Mouse (Mus musculus) midbrain, embryonic 10.5 days (tissue): ENCODE data around the gene Glt1d1. TPM values are rescaled to one million over a fixed set of nuclear protein-coding genes. Genes with fewer than 3 reads are reported as not detected.

Experiments used
- DNase-seq: peaks from one replicate; pipeline ENCODE4 v3.0.0-alpha.2; 2017; ENCODE audit warnings: low spot score
- H3K27ac ChIP-seq: fragments of 300-500 bp; sonication (generic); replicated peaks from 2 replicates; pipeline ENCODE4 v1.5.1; 2016; ENCODE audit warnings: mild to moderate bottlenecking
- H3K27me3 ChIP-seq: fragments of 300-500 bp; sonication (generic); 2 replicates; pipeline ENCODE4 v1.6.1; 2016; ENCODE audit warnings: low read depth, mild to moderate bottlenecking; ENCODE audit not compliant: poor library complexity, severe bottlenecking
- H3K36me3 ChIP-seq: fragments of 300-500 bp; sonication (generic); 2 replicates; pipeline ENCODE4 v1.6.1; 2016; ENCODE audit warnings: mild to moderate bottlenecking, moderate library complexity
- H3K4me1 ChIP-seq: fragments of 300-500 bp; sonication (generic); 2 replicates; pipeline ENCODE4 v1.6.1; 2016
- H3K4me3 ChIP-seq: fragments of 300-500 bp; sonication (generic); 2 replicates; pipeline ENCODE4 v1.5.1; 2016; ENCODE audit warnings: mild to moderate bottlenecking, moderate library complexity
- H3K9me3 ChIP-seq: fragments of 300-500 bp; sonication (generic); replicated peaks from 2 replicates; pipeline ENCODE4 v1.6.1; 2016; ENCODE audit warnings: mild to moderate bottlenecking
- WGBS: fragments of 180-500 bp; shearing (Covaris S2); methylation state at CpG from one replicate; pipeline ENCODE4 v1.1.7; 2016; 5-methylcytosine and 5-hydroxymethylcytosine counted together
- polyA plus RNA-seq: library from polyadenylated mRNA; unstranded; fragments of >200 nt; fragmentation: Nextera tagmentation; extraction: Ambion mirVana; gene quantifications from 2 replicates; pipeline ENCODE4 v1.2.1, GENCODE M21; 2016

Gene Glt1d1
- polyA plus RNA-seq, 1 experiment from 2014 or later: 1.3 TPM

DNA sequence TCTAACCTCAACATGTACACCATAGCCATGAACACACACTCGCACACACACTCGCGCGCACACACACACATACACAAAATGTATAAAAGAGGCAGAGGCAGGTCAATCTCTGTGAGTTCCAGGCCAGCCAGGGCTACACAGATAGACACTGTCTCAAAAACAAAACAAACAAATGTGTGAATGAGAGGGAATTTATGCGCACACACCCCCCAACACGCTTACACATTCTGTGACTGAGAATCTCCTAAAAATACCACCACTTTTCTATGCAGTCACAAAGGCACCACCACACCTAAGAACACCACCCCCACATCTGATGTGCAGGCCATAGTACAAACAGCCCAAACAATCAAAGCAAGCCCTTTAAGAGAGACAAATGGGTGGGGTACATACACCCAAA is 19.7 kb upstream of the Glt1d1 start:
- H3K36me3 ChIP-seq: peaks cover 23% of the 10 kb centered on the region
- 90% methylated on average over 6 of the region's 6 CpGs for WGBS
- no peak overlapping the region for H3K4me3 ChIP-seq
- DNase-seq: no peak
- H3K4me1 ChIP-seq: peaks cover 31% of the 10 kb centered on the region
- H3K27ac ChIP-seq: no peak overlapping the region
- H3K9me3 ChIP-seq: no peaks in the 10 kb centered on the region
- no peaks in the 10 kb centered on the region for H3K27me3 ChIP-seq

DNA sequence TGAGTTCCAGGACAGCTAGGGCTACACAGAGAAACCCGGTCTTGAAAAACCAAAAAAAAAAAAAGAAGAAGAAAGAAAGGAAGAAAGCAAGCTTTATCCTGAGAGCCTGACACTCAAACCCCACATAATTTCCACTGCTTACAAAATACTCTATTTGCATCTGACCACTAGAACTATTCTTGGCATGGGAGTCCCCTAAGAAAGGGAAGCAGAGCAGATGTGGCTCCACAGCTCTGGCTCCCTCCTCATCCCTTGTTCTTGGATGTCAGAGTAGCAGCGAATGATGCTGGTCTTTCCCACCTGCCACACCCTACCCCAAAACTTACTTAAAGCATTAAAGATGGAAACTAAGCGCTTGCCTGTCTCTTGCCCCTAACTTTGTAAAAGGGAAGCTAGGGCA is 16.6 kb upstream of the Glt1d1 start:
- Histone ChIP-seq H3K4me3 (peak overlapping the region; percentile 97), H3K27ac (no peak overlapping the region), H3K9me3 (no peaks in the 10 kb centered on the region), H3K36me3 (0 out of 2 replicates have a peak, but pooled peaks cover 4% of the 10 kb centered on the region), H3K4me1 (peaks cover 26% of the 10 kb centered on the region), H3K27me3 (no peaks in the 10 kb centered on the region)
- WGBS: 90% methylated on average over 3 of the region's 3 CpGs
- DNase-seq: no peak

DNA sequence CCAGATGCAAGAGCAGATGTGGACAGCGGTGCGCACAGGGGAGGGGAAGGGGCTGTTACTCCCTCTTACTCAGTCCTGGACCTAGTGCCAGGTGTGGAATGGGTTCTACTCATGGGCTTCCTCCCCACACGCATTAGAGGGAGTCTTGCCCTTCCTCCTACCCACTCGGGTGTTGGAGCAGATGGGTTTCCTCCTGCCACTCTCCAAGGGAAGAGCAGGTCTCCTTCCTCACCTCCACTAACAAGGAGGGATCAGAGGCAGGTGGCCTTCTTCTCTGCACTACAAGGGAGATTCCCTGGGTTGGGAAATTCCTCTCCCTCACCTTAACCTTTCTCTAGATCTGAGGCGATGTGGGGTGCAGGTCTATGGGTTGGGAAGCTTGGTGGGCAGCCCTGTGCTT is 15.9 kb upstream of the Glt1d1 start:
- Histone ChIP-seq H3K36me3 (0 out of 2 replicates have a peak, but pooled peaks cover 4% of the 10 kb centered on the region), H3K27me3 (no peaks in the 10 kb centered on the region), H3K27ac (peak overlapping the region; percentile 95), H3K4me3 (peak overlapping the region; percentile 97), H3K9me3 (no peaks in the 10 kb centered on the region), H3K4me1 (peaks cover 26% of the 10 kb centered on the region)
- 27% methylated on average over 5 of the region's 5 CpGs for WGBS
- no peak for DNase-seq

DNA sequence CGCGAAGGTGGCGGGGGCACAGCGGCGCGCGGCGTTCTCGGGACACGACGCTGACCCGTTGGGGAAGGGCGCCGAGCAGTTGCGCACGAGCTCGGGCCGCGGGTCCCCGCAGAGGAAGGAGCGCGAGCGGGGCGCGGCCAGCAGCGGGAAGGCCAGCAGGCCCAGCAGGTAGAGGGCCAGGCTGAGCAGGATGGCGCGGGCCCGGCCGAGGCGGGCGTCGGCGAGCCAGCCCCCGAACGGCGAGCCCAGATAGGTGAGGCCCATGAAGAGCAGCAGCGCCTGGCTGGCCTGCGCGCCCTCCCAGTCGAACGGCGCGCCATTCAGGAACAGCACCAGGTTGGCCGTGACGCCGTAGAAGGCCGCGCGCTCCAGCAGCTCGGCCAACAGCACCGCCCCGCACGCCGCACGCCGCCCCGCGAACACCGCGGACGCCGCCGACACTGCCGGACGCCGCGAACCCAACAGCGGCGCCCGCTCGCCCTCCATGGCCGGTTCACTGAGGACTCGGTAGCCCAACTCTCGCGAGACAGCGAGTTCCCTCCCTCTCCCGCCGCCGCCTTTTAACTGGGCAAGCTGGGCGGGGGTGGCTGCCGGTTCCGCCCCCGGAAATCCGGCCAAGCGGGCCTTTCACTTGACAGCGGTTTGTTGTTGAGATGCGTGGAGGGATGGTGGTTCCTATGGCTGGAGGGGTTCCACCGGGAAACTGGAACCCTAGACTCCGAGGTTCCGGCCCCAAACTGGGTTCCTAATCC is 15.0 kb upstream of the Glt1d1 start:
- Histone ChIP-seq H3K4me1 (peaks cover 26% of the 10 kb centered on the region), H3K9me3 (no peaks in the 10 kb centered on the region), H3K36me3 (0 out of 2 replicates have a peak, but pooled peaks cover 4% of the 10 kb centered on the region), H3K27ac (peak overlapping the region; percentile 95), H3K27me3 (no peaks in the 10 kb centered on the region), H3K4me3 (peak overlapping the region; percentile 97)
- DNase-seq: peak; percentile 97
- under 1% methylated on average over 91 of the region's 91 CpGs for WGBS

DNA sequence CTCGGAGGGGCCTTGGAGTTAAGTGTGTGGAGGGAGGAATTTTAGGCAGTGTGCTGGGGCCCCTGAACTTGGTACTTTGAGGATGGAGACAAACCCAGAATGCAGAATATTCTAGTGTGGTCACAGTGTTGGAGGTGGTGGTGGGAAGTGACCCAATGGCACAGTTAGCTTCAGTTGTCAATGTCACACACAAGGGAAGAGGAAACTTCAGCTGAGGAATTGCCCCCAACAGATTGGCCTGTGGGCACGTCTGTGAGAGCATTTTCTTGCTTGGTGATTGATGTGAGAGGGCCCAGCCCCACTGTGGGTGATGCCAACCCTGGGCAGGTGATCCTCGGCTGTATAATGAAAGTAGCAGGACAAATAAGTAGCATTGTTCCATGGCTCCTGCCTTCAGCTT is 13.2 kb upstream of the Glt1d1 start:
- no peak overlapping the region for H3K4me3 ChIP-seq
- no peak overlapping the region for H3K27ac ChIP-seq
- no peak for DNase-seq
- no peaks in the 10 kb centered on the region for H3K27me3 ChIP-seq
- H3K4me1 ChIP-seq: peaks cover 23% of the 10 kb centered on the region
- 0 out of 2 replicates have a peak, but pooled peaks cover 4% of the 10 kb centered on the region for H3K36me3 ChIP-seq
- H3K9me3 ChIP-seq: no peaks in the 10 kb centered on the region
- 79% methylated on average over 3 of the region's 3 CpGs for WGBS

DNA sequence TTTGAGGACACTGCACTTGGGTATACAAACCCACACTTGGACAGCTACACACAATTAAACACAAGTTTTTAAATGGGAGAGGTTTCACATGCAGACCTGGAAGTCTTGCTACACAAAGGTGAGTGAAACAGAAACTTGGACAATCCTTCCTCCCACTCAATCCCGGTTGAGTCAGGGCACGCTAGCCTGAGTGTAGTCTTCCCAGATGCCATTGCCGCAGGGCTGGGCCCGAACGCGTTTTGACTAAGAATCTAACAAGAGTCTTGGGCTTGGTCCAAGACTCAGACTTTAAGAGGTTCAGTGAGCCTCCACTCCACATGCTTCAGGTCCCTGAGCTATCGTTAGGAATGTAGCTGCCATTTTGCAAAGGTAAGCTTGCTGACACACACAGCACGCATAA is 11.7 kb upstream of the Glt1d1 start:
- H3K4me3 ChIP-seq: no peak overlapping the region
- no peaks in the 10 kb centered on the region for H3K36me3 ChIP-seq
- no peak for DNase-seq
- no peaks in the 10 kb centered on the region for H3K27me3 ChIP-seq
- no peak overlapping the region for H3K27ac ChIP-seq
- WGBS: 79% methylated on average over 8 of the region's 8 CpGs
- peaks cover 13% of the 10 kb centered on the region for H3K4me1 ChIP-seq
- no peaks in the 10 kb centered on the region for H3K9me3 ChIP-seq

GRCm38 (mm10) chr5:127621108-127621507 is 11.0 kb upstream of the Glt1d1 start:
- no peak overlapping the region for H3K4me3 ChIP-seq
- H3K4me1 ChIP-seq: peaks cover 6% of the 10 kb centered on the region
- no peaks in the 10 kb centered on the region for H3K27me3 ChIP-seq
- no peaks in the 10 kb centered on the region for H3K36me3 ChIP-seq
- no peaks in the 10 kb centered on the region for H3K9me3 ChIP-seq
- no peak for DNase-seq
- H3K27ac ChIP-seq: no peak overlapping the region
- WGBS: 86% methylated on average over 10 of the region's 10 CpGs

DNA sequence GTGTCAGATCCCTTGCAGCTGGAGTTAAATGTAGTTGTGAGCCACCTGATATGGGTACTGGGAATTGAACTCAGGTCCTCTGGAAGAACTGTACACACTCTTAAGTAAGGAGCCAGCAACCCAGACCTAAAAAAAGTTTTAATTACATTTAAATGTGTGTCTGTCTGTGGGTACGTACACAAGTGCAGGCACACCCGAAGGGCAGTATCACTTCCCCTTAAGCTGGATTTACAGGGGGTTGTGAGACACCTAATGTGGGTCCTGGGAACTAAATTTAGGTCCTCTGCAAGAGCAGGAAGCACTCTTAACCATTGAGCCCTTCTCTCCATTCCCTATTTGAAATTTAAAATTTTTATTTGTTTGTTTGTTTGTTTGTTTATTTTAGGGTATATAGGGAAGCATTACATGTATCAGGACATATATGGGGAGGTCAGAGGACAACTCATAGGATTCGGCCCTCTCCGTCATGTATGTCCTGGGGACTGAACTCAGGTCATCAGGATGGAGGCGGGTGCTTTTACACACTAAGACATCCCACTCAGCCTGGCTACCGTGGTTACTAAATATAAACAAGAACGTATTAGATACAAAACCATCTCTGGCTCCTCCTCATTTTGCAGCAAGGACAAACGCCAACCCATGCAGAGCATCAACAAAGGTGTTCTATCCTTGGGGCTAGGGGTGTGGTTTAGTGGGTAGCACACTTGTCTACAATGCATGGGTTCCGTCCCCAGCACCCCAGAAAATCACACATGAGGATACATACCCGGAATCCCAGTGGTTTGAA is 7.4 kb upstream of the Glt1d1 start:
- Histone ChIP-seq H3K27me3 (no peaks in the 10 kb centered on the region), H3K4me1 (no peaks in the 10 kb centered on the region), H3K36me3 (no peaks in the 10 kb centered on the region), H3K27ac (no peak overlapping the region), H3K9me3 (no peaks in the 10 kb centered on the region), H3K4me3 (no peak overlapping the region)
- no peak for DNase-seq
- 87% methylated on average over 10 of the region's 10 CpGs for WGBS

DNA sequence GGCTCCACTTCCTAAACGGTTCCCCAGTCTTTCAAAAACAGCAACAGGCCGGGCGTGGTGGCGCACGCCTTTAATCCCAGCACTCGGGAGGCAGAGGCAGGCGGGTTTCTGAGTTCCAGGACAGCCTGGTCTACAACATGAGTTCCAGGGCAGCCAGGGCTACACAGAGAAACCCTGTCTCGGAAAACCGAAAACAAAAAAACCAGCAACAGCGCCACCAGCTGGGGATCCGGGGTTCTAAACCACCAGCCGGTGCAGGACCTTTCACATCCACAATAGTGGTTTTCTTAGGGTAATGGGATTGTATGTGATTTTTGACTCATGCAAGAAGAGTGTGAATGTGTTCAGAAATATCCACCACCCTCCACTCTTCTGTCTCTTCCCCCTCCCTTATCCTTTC is 4.8 kb upstream of the Glt1d1 start:
- peaks cover 13% of the 10 kb centered on the region; the same call in 1 of the 2 replicates for H3K27me3 ChIP-seq
- H3K36me3 ChIP-seq: no peaks in the 10 kb centered on the region
- WGBS: 87% methylated on average over 12 of the region's 12 CpGs
- DNase-seq: no peak
- no peak overlapping the region for H3K4me3 ChIP-seq
- H3K9me3 ChIP-seq: no peaks in the 10 kb centered on the region
- H3K4me1 ChIP-seq: peaks cover 10% of the 10 kb centered on the region
- no peak overlapping the region for H3K27ac ChIP-seq

- Histone ChIP-seq H3K4me3 (peak overlapping the region; percentile 63), H3K27ac (peak overlapping the region; percentile 84), H3K27me3 (peaks cover 27% of the 10 kb centered on the region), H3K4me1 (peaks cover 20% of the 10 kb centered on the region), H3K36me3 (no peaks in the 10 kb centered on the region), H3K9me3 (no peaks in the 10 kb centered on the region)
- peak; percentile 15 for DNase-seq
- 13% methylated on average over 5 of the region's 5 CpGs for WGBS
These were observed 391 bp upstream of the Glt1d1 start for GRCm38 (mm10) chr5:127631671-127632070.

DNA sequence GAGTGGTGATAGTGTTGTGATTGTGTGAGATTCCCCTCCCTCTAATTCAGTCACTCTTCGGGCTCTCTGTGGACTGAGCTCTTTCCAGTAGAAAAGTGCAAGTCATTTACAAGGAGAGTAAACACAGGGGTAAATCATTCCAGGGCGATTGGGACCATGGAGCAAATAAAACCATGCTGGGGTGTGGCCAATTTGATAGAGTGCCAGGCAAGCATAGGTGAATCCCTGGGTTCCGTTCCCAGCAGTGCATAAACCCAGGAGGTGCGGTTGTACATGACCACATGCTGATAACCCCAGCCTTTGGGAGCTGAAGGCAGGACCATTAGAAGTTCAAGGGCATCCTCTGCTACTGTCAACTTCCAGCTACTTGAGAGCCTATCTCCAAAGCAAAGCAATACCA is 1.1 kb downstream of the Glt1d1 start:
- no peak for DNase-seq
- peaks cover 27% of the 10 kb centered on the region for H3K27me3 ChIP-seq
- no peaks in the 10 kb centered on the region for H3K9me3 ChIP-seq
- no peaks in the 10 kb centered on the region for H3K36me3 ChIP-seq
- H3K27ac ChIP-seq: no peak overlapping the region; the same call in 1 of the 2 replicates
- peak overlapping the region; percentile 63 for H3K4me3 ChIP-seq
- 33% methylated on average over 4 of the region's 4 CpGs for WGBS
- peaks cover 20% of the 10 kb centered on the region for H3K4me1 ChIP-seq

DNA sequence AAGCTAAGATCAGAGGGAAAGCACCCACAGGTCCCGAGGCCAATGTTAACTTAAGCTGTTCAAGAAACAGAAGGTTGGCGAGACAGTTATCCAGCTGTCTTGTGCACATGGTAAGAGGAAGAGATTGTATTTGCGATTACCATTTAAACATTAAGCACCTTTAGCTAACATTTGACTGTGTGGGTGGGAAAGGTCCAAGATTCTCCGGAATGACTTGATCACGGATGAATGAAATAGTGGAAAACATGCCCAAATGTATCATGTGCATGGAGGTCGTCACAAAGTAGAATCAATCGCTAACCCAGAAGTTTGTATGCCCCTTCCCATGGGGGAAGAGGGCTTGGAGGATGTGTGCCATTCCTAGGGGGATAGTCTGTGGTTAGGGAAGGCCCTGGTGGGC is 1.6 kb downstream of the Glt1d1 start:
- WGBS: 92% methylated on average over 7 of the region's 7 CpGs
- H3K4me3 ChIP-seq: no peak overlapping the region
- H3K9me3 ChIP-seq: no peaks in the 10 kb centered on the region
- H3K27me3 ChIP-seq: peaks cover 27% of the 10 kb centered on the region
- DNase-seq: no peak
- no peak overlapping the region for H3K27ac ChIP-seq
- H3K4me1 ChIP-seq: peaks cover 20% of the 10 kb centered on the region
- H3K36me3 ChIP-seq: no peaks in the 10 kb centered on the region

DNA sequence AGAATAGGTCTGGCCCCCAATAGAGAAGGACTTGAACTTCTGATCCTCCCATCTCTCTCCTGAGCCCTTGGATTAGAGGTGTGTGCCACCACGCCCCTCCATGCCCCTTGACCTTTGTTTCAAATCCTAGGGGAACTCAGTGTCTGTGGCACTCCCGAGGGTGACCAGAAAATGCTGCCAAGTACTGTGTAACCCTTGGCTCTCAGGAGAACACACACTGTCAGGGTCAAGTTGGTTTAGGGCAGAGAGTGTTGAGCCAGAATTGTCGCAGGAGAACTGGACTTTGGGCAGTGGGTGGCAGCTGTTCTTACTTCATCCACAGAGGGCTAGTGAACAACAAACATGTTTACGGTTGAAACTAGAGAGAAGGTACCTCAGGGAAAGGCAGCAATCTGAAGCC is 5.6 kb downstream of the Glt1d1 start:
- Histone ChIP-seq H3K4me1 (peaks cover 7% of the 10 kb centered on the region), H3K36me3 (peaks cover 9% of the 10 kb centered on the region; the same call in 1 of the 2 replicates), H3K27me3 (peaks cover 10% of the 10 kb centered on the region; the same call in 1 of the 2 replicates), H3K9me3 (peaks cover 22% of the 10 kb centered on the region), H3K4me3 (no peak overlapping the region), H3K27ac (no peak overlapping the region)
- 77% methylated on average over 4 of the region's 4 CpGs for WGBS
- no peak for DNase-seq
